Mouse (Mus musculus) layer of hippocampus, adult 9-11 months (tissue): Measurements from ENCODE around the gene Rab7b.

Source experiments
- DNase-seq: peaks from one replicate; pipeline ENCODE4 v3.0.0; 2022

The Rab7b gene

DNA sequence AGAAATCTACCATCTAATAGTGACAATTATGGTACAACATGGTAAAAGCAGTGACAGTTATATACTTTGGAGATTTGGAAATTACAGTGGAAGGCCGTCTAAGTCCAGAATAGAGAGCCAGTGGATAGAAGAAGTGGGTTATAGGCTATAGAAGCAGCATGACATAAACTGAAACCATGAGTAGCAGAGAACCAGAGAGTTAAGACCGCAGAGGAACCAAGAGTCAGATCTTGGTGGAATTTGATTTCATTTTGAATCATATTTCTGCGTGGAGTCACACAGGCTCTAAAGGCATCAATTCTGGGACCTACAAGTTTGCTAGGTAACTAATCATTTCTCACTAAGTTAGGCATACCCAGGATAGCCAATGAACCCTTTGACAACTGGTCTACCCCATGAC lies 10.3 kb downstream of the Rab7b start:
- DNase-seq, result no peak

- DNase-seq, result no peak
These were observed 11.1 kb downstream of the Rab7b start for GRCm38 (mm10) chr1:131699642-131700041.

DNA sequence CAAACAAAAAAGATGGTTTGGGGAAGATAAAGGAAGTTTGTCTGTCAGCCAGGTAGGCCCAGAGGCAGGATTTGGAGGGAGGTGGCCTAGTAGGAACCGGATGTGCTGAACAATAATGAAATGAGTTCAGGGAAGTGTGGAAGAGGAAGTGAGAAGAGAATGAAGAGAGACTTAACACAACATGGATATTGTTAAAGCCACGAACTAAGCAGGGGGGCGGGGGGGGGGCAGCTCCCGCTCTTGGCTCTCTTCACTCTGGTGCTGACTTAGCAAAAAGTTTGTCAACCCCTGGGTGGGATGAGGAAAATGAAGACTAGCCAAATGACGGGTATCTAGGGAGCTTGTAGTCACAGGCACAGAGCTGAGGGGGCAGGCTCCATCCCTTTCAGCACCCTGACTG lies 12.0 kb downstream of the Rab7b start:
- no peak for DNase-seq

- no peak for DNase-seq
These were observed 12.9 kb downstream of the Rab7b start for GRCm38 (mm10) chr1:131701391-131701790.

GRCm38 (mm10) chr1:131702094-131702766 lies 13.7 kb downstream of the Rab7b start:
- no peak for DNase-seq

DNA sequence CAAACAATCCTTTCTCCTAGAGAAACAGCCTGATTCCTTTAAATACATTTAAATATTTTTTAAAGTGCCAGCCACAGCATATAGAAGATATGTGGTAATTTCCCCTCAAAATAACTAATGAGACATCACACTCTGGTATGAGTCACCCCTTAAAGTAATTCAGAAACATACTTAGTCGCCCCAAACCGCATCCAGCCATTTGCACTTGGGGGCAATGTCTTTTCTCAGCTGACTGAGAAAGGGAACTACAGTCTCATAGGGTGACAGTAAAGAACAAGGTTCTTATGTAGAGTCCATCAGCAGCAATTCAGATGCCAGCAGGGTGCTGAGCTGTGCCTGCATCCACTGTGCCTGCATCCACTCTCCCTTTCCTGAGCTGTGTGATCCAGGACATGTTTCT lies 15.0 kb downstream of the Rab7b start:
- no peak for DNase-seq

DNA sequence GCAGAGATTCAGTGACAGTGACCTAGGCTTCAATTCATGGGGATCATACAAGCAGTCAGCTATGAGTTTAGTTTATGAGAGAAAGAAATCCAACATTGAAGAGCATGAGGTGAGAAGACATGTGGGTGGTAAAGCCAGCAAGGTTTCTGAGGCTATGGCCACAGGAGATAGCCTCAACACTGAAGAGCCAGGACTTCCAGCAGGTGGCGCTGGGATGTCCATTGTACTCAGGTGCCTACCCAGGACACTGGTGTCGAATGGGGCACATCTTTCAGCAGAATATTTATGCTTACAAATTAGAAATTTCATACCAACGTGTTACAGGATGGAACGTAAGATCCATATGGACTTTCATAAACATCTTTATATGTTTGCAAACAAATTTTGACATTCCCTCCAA lies 19.8 kb downstream of the Rab7b start:
- no peak for DNase-seq

DNA sequence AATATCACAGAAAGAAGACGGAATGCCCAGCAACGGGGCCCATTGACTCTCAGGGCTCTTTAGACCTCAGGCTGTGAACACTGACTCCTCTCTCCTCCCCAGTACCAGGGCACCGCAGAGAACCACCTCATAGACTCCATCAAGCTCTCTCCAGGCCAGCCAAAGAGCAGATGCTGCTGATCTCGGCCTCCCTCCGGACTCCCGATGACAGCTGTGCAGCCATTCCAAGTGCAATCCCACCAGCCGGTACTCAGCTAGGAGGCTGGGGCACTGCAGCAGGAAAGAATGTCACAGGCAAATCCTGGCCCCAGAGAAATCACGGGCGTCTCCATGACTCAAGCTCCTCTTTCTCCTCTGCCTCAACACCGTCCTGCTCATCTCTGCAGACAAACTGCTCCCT lies 23.0 kb downstream of the Rab7b start:
- no peak for DNase-seq

DNA sequence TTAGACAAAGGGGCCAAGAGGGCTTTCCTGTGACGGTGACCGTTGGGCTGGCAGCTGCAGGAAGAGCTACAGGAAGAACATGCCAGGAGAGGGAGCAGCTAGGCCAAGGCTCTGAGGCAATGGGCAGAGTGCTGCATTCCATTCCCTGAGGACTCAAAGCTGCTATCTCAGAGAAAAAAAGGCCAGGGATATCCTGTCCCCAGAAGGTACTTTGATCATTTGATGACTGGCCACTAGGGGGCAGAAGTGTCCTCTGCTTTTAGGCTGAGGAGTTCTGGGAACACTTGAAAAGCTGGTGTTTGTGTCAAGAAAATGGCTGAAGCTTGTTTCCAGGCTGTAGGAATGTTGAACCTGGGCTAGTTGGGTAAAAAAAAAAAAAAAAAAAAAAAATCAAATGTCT lies 23.9 kb downstream of the Rab7b start:
- DNase-seq, result peak; percentile 82

- DNase-seq, result peak; percentile 20
These were observed 26.2 kb downstream of the Rab7b start for GRCm38 (mm10) chr1:131714388-131715337.

GRCm38 (mm10) chr1:131718952-131719694 lies 30.6 kb downstream of the Rab7b start:
- no peak for DNase-seq

- no peak for DNase-seq
These were observed 33.5 kb downstream of the Rab7b start for GRCm38 (mm10) chr1:131721989-131722388.

GRCm38 (mm10) chr1:131723549-131723948 lies 35.1 kb downstream of the Rab7b start:
- no peak for DNase-seq

DNA sequence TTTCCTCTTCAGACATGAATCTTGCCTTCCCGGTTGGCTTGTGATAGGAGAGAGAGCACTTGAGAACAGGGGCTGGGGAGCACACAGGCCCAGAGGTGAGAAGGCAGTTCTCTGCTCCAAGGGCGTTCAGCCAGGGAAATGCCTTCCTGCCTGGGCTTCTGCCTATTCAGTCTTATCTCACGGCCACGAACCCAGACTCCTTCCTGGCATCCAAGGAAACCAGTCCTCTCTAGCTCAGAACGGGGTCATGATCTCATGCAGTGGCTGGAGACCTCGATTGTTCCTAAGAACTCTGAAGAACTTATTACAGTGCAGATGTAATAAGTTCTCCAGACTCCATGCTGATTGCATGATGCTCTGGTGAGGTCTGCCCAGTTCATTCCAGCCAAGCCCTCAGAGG lies 38.1 kb downstream of the Rab7b start:
- DNase-seq, result no peak

DNA sequence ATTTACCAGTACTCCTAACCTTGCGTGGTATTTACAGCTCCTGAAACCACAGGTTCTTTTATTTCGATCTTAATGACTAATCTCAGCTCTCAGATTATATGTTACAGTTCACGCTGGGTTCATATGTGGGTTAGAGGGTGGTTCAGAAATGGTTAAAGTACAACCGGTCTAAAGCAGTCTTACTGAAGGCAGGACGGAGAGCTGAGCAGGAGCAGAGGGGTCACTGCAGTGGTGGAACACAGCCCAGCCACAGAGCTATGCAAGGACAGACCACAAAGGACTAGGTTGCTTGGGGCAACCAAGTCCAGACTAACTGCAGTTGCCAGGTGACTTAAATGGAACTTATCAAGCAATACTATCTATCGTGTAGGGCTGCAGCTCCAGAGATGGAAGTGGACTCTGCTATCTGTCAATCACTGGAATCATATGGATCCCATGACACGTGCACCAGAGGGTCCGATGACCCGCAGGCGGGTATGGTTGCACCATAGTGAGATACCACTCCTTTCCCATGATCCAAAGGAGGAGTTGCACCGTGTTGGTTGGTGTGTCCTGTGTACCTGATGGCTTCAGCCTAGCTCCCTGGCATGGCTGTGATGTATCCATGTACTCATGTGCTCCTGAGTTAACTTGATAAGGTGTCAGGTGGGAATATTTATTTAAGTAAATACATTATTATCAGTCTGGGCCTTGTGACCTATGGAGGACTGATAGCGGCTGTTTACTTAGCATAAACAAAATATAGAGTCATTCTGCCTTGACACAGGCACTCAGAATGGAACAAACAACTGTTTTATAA lies 42.3 kb downstream of the Rab7b start:
- no peak for DNase-seq

DNA sequence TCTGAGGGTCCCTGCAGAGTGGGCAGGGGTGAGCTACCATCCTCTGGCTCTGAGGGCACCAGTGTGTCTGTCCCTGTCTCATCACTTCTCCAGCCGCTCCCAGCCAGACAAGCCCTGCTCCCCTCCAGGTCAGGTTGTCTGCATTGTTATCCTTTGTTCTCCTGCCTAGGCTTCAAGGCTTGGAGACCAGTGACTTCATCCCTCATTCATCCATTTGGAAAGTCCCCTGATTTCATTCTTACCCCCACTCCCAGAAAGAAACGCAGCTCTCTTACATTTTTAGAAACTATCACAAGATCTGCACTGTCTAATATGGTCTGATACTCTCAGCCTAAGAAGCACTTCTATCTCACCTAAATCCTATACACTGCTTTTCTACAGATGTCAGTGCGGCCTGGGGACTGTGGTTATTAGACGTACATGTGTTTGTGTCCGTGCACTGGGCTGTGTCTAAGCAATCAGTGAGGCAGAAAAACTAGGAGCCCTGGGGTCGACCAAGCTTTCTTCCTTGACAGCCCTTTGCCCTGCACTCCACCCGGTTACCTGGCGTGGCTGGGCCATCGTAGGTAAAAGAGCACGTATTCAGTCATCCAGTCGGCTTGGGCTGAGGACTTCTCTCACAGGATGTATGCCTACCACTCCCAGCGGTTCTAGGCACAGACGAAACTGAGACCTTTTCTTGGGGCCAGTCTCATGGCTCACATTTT lies 45.1 kb downstream of the Rab7b start:
- DNase-seq, result no peak

DNA sequence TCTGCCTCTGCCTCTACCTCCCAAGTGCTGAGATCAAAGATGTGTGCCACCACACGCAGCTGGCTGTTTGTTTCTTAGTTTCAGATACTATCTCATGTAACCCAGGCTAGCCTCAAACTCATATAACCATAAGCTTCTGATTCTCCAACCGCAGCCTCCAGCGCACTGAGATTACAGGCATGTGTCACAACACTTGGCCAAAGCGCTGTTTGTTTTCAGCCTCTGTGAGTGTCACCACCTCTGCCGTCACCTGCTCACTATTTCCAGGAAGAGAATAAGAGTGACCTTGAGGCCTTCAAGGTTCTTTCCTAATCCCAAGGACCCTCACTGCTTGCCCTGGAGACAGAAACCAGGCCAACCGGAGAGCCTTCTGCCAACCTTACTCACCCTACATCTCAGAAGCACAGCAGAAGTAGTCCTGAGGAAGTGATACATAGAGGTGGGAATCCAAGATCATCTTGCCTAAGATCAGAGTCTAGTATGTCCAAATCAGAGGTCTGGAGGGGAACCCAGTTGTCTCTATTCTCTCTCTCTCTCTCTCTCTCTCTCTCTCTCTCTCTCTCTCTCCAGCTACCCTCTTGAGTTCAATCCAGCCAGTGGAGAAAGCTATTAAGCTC lies 46.3 kb downstream of the Rab7b start:
- no peak for DNase-seq

DNA sequence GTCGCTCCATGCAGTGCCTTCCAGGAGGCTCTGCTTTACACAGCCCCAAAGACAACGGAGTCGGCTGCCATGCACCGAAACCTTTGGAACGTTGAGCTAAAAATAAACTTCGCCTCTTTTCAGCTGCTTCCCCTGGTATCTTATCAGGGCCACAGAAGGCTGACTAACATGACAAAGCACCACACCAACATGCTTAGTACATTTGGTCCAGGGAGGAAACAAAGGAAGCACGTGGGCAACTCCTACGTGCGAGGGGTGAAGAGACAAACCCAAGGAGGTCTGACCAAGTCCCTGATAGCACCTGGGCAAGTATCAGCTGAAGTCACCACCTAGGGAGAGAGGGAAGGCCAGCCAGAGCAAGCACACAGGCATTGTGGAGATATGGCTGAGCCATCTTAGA lies 48.0 kb downstream of the Rab7b start:
- no peak for DNase-seq

DNA sequence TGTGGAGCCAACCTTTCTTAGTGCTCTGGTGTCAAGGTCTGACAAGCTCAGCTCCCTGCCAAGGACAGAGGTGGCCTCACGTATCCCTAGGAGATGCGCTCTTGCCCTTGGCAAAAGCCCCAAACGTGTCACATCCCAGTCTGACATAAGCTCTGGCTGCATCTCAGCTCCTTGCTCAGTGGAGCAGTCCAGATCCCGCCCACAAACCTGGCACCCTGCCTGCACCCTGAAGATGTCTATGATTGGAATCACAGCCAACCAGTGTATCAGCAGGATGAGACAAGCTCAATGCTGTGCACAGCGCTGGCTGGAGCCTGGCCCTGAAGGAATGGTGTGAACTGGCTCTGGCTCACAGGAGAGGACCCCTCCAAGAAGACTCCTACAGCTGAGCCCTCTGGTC lies 48.8 kb downstream of the Rab7b start:
- peak; percentile 89 for DNase-seq

- no peak for DNase-seq
These were observed 50.3 kb downstream of the Rab7b start for GRCm38 (mm10) chr1:131738760-131739159.

DNA sequence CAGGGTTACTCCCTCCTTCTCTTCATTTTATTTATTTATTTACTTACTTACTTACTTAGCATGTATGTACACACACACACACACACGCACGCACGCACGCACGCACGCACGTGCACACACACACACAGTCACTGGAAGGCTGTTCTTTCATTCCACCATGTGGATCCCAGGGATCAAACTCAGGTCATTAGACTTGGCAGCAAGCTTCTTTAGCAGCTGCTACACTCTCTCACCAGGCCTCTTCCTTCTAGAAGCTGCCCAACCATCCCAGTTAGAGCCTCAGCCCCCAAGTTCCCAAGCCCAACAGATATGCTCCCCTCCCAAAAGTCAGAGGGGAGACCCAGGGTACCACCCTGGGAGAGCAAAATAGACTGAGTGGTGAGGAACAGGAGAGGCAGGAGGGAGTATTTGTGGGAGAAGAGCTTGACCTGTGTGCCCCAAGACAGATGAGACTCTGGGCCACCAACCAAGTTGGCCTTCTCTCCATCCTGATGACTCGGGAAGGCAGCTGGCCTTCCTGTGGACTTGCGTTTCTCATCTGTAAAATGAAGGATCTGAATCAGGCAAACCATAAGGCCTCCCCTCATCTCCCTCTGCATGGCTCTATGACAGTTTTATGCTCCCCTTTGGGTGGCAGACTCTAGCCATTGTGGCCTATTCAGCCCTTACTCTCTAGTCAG lies 51.1 kb downstream of the Rab7b start:
- no peak for DNase-seq
